In genomic region chr2:102742685-102743084, GRCm38 (mm10) we compare ENCODE assay signal across 15 mouse cellular contexts.
DNase-seq lines count a peak whose midpoint lies in the region; ATAC-seq lines count a peak whose summit lies in the region.
"Had no signal": no experiment of that assay in that cellular context is flagged by ENCODE, and none has a peak within 500 bp of the region (broad histone marks: within the 10 kb centered on the region; RNA-seq: fewer than 3 reads in every experiment).

No protein-coding gene starts in this region.

- no peak overlapping the region for H3K27ac ChIP-seq in hindbrain, embryonic 14.5 days
- H3K27ac ChIP-seq in midbrain, embryonic 10.5 days (replicated peaks): no peak overlapping the region
- H3K27ac ChIP-seq: hindbrain, embryonic 13.5 days; limb, embryonic 12.5 days had no signal

- H3K27me3 ChIP-seq in hindbrain, embryonic 14.5 days (ENCODE audit: control insufficient read depth, insufficient read depth, low read length): no peaks in the 10 kb centered on the region
- H3K27me3 ChIP-seq in midbrain, embryonic 10.5 days (ENCODE audit: low read depth, poor library complexity, severe bottlenecking): no peaks in the 10 kb centered on the region
- H3K27me3 ChIP-seq: hindbrain, embryonic 13.5 days; limb, embryonic 12.5 days; Patski had no signal

- no peak overlapping the region for H3K4me2 ChIP-seq in hindbrain, embryonic 14.5 days (replicated peaks)
- H3K4me2 ChIP-seq: hindbrain, embryonic 13.5 days; limb, embryonic 12.5 days had no signal

- no peak overlapping the region for H3K9ac ChIP-seq in hindbrain, embryonic 14.5 days
- H3K9ac ChIP-seq: hindbrain, embryonic 13.5 days; limb, embryonic 12.5 days had no signal

- ATAC-seq in cerebellum, adult (ENCODE audit: insufficient number of reproducible peaks, low FRiP score, low TSS enrichment): no peak
- ATAC-seq in hindbrain, embryonic 14.5 days (ENCODE audit: low FRiP score): no peak
- ATAC-seq: Patski had no signal

- H3K4me3 ChIP-seq in hindbrain, embryonic 14.5 days (replicated peaks; ENCODE audit: low read length): no peak overlapping the region
- H3K4me3 ChIP-seq in midbrain, embryonic 10.5 days: no peak overlapping the region
- H3K4me3 ChIP-seq: hindbrain, embryonic 13.5 days; limb, embryonic 12.5 days had no signal

- intact Hi-C loops in left cerebral cortex, postnatal 4 days (cut with DNase I): loop anchor here (5.0 kb wide), 1 partner anchor 275 kb away; no protein-coding TSS in a partner anchor
- intact Hi-C loops in left cerebral cortex, postnatal 36 days (cut with DNase I): loop anchor here (5.0 kb wide), 1 partner anchor 275 kb away; no protein-coding TSS in a partner anchor

- peaks cover 8% of the 10 kb centered on the region for H3K4me1 ChIP-seq in hindbrain, embryonic 14.5 days (replicated peaks; ENCODE audit: control insufficient read depth, insufficient read depth, low read length)
- H3K4me1 ChIP-seq in midbrain, embryonic 10.5 days: peaks cover 23% of the 10 kb centered on the region
- H3K4me1 ChIP-seq: limb, embryonic 12.5 days had no signal

- WGBS in hindbrain, embryonic 14.5 days: 64% methylated on average over 5 of the region's 5 CpGs
- WGBS in midbrain, embryonic 10.5 days: 86% methylated on average over 5 of the region's 5 CpGs

- no peaks in the 10 kb centered on the region for H3K9me3 ChIP-seq in hindbrain, embryonic 14.5 days (ENCODE audit: control insufficient read depth, low read length)
- H3K9me3 ChIP-seq in midbrain, embryonic 10.5 days (replicated peaks): no peaks in the 10 kb centered on the region
- H3K9me3 ChIP-seq: hindbrain, embryonic 13.5 days; limb, embryonic 12.5 days had no signal

- peak; percentile 18 to 31 for DNase-seq in cerebellum, adult 18-20 months
- peak; percentile 44 for DNase-seq in left cerebral cortex, adult 11 months (ENCODE audit: low spot score)
- DNase-seq in left cerebral cortex, postnatal 4 days: no peak
- peak; percentile 50 to 65 for DNase-seq in left cerebral cortex, postnatal 36 days (ENCODE audit: low spot score in 2 of 2)
- DNase-seq in adipocyte (ENCODE audit: low spot score): no peak
- DNase-seq in hindbrain, embryonic 14.5 days (ENCODE audit: low spot score): no peak
- no peak for DNase-seq in midbrain, embryonic 10.5 days (ENCODE audit: low spot score)
- DNase-seq: kidney, adult 8-10 months; kidney, postnatal 4 days; lung, postnatal 4 days; thymus, postnatal 14 days had no signal

- peaks cover 15% of the 10 kb centered on the region; the same call in 1 of the 2 replicates for H3K36me3 ChIP-seq in hindbrain, embryonic 14.5 days (replicated peaks; ENCODE audit: control insufficient read depth, insufficient read depth)
- peaks cover 10% of the 10 kb centered on the region; the same call in 1 of the 2 replicates for H3K36me3 ChIP-seq in midbrain, embryonic 10.5 days
- H3K36me3 ChIP-seq: limb, embryonic 12.5 days had no signal

Comparison
In these comparisons a context has a peak if more than half of its experiments do, and no peak if none do; other contexts are left out.
1. DNase-seq: peak in cerebellum, adult 18-20 months (2 of 2), left cerebral cortex, adult 11 months (single experiment) and left cerebral cortex, postnatal 36 days (2 of 2); none in left cerebral cortex, postnatal 4 days (single experiment), adipocyte (single experiment), hindbrain, embryonic 14.5 days (single experiment) and midbrain, embryonic 10.5 days (single experiment).